Mouse (Mus musculus) thymus, postnatal 0 days (tissue): ENCODE results near the gene Zfp114. TPM values are rescaled to one million over a fixed set of nuclear protein-coding genes. Genes with fewer than 3 reads are reported as not detected.

ENCODE experiments used
- polyA plus RNA-seq: library from polyadenylated mRNA; unstranded; fragments of >200 nt; fragmentation: Nextera tagmentation; extraction: Ambion mirVana; gene quantifications from 2 replicates; pipeline ENCODE4 v1.2.1, GENCODE M21; 2015

Gene Zfp114
- polyA plus RNA-seq, 1 experiment from 2014 or later = 1.2 TPM

Other genes starting within 250 kb of the Zfp114 start
- gene Vmn1r179, start 248.1 kb upstream of the Zfp114 start, polyA plus RNA-seq = not detected in 2 replicates
- not detected in 2 replicates for gene Vmn1r180, start 224.4 kb upstream of the Zfp114 start, polyA plus RNA-seq
- 0.08 TPM in 1 of 2 replicates, not detected in the other for gene Vmn1r181, start 200.4 kb upstream of the Zfp114 start, polyA plus RNA-seq
- gene V1rd19, start 173.4 kb upstream of the Zfp114 start, polyA plus RNA-seq = not detected in 2 replicates
- not detected in 2 replicates for gene Vmn1r183, start 121.8 kb upstream of the Zfp114 start, polyA plus RNA-seq
- gene Zfp180, start 93.1 kb upstream of the Zfp114 start, polyA plus RNA-seq = 17.6 and 19.3 TPM in 2 replicates
- gene Zfp112, start 62.7 kb upstream of the Zfp114 start, polyA plus RNA-seq = 1.3 and 2.2 TPM in 2 replicates
- gene Zfp235, start 40.9 kb upstream of the Zfp114 start, polyA plus RNA-seq = 10.5 and 11.6 TPM in 2 replicates
- 1.9 and 3.0 TPM in 2 replicates for gene Zfp111, start 36.4 kb downstream of the Zfp114 start, polyA plus RNA-seq
- 1.7 and 2.4 TPM in 2 replicates for gene Zfp109, start 62.5 kb downstream of the Zfp114 start, polyA plus RNA-seq
- gene Zfp108, start 79.7 kb downstream of the Zfp114 start, polyA plus RNA-seq = 0.85 and 0.89 TPM in 2 replicates
- gene Zfp93, start 95.4 kb downstream of the Zfp114 start, polyA plus RNA-seq = 3.9 and 5.0 TPM in 2 replicates
- gene Zfp61, start 126.2 kb downstream of the Zfp114 start, polyA plus RNA-seq = 26.2 and 26.8 TPM in 2 replicates
- 4.6 and 5.5 TPM in 2 replicates for gene Zfp94, start 141.6 kb downstream of the Zfp114 start, polyA plus RNA-seq
- not detected in 2 replicates for gene Tescl, start 158.9 kb downstream of the Zfp114 start, polyA plus RNA-seq
- gene Lypd5, start 174.1 kb downstream of the Zfp114 start, polyA plus RNA-seq = 0.05 TPM in 1 of 2 replicates, not detected in the other
- gene Kcnn4, start 195.2 kb downstream of the Zfp114 start, polyA plus RNA-seq = 105 and 120 TPM in 2 replicates
- 30.2 and 33.3 TPM in 2 replicates for gene Smg9, start 224.6 kb downstream of the Zfp114 start, polyA plus RNA-seq